In genomic region chr5:149635556-149635955, GRCm38 (mm10) we compare ENCODE assay signal across 8 mouse cellular contexts. TPM values are rescaled to one million over a fixed set of nuclear protein-coding genes. Genes with fewer than 3 reads are reported as not detected.
DNase-seq lines count a peak whose midpoint lies in the region; ATAC-seq and TF ChIP-seq lines count a peak whose summit lies in the region.

No protein-coding gene starts in this region.

- H3K36me3 ChIP-seq in embryonic facial prominence, embryonic 13.5 days = peaks cover 28% of the 10 kb centered on the region
- H3K36me3 ChIP-seq in intestine, postnatal 0 days (ENCODE audit: control insufficient read depth, insufficient read depth) = peaks cover 18% of the 10 kb centered on the region
- peaks cover 41% of the 10 kb centered on the region for H3K36me3 ChIP-seq in midbrain, embryonic 10.5 days

- TF ChIP-seq CTCF in intestine, postnatal 0 days (IDR thresholded peaks at IDR 0.05; ENCODE audit: low read depth) = no peak

- WGBS in embryonic facial prominence, embryonic 13.5 days = 1% methylated on average over 24 of the region's 24 CpGs
- under 1% methylated on average over 22 of the region's 24 CpGs for WGBS in intestine, postnatal 0 days
- 3% methylated on average over 24 of the region's 24 CpGs for WGBS in midbrain, embryonic 10.5 days

- peaks cover 20% of the 10 kb centered on the region for H3K4me1 ChIP-seq in embryonic facial prominence, embryonic 13.5 days
- H3K4me1 ChIP-seq in intestine, postnatal 0 days (replicated peaks; ENCODE audit: control insufficient read depth, insufficient read depth, low read length) = no peaks in the 10 kb centered on the region
- H3K4me1 ChIP-seq in midbrain, embryonic 10.5 days = peaks cover 30% of the 10 kb centered on the region

- no peaks in the 10 kb centered on the region for H3K9me3 ChIP-seq in embryonic facial prominence, embryonic 13.5 days
- no peaks in the 10 kb centered on the region for H3K9me3 ChIP-seq in intestine, postnatal 0 days (ENCODE audit: control insufficient read depth)
- no peaks in the 10 kb centered on the region for H3K9me3 ChIP-seq in midbrain, embryonic 10.5 days (replicated peaks)

- peak overlapping the region; percentile 80 for H3K9ac ChIP-seq in embryonic facial prominence, embryonic 13.5 days
- peak overlapping the region; percentile 57 for H3K9ac ChIP-seq in intestine, postnatal 0 days (ENCODE audit: low read depth, low read length)

- ATAC-seq in embryonic facial prominence, embryonic 13.5 days (ENCODE audit: insufficient number of reproducible peaks, insufficient read depth, low FRiP score, low TSS enrichment, low read depth) = no peak
- ATAC-seq in intestine, postnatal 0 days = no peak

- DNase-seq in heart, adult 18-20 months = peak; percentile 38 to 69
- no peak for DNase-seq in heart, adult 11 months
- DNase-seq in CD4-positive helper T cell, adult 2 months (ENCODE audit: low read depth, low spot score) = peak; percentile 55
- DNase-seq in midbrain, embryonic 10.5 days (ENCODE audit: low spot score) = no peak
- DNase-seq in yolk sac, embryonic 10.5 days (ENCODE audit: low spot score) = no peak
- no peak for DNase-seq in thymus, postnatal 36 days

- peak overlapping the region; percentile 81 for H3K4me2 ChIP-seq in embryonic facial prominence, embryonic 13.5 days
- H3K4me2 ChIP-seq in intestine, postnatal 0 days (replicated peaks; ENCODE audit: low read depth) = peak overlapping the region; percentile 97

- H3K27me3 ChIP-seq in embryonic facial prominence, embryonic 13.5 days = no peaks in the 10 kb centered on the region
- no peaks in the 10 kb centered on the region for H3K27me3 ChIP-seq in intestine, postnatal 0 days (replicated peaks; ENCODE audit: control insufficient read depth, insufficient read depth, low read length)
- H3K27me3 ChIP-seq in midbrain, embryonic 10.5 days (ENCODE audit: low read depth, poor library complexity, severe bottlenecking) = no peaks in the 10 kb centered on the region

- peak overlapping the region; percentile 77 for H3K4me3 ChIP-seq in embryonic facial prominence, embryonic 13.5 days
- peak overlapping the region; percentile 80 for H3K4me3 ChIP-seq in intestine, postnatal 0 days (ENCODE audit: low read depth, low read length)
- H3K4me3 ChIP-seq in midbrain, embryonic 10.5 days = peak overlapping the region; percentile 85

- H3K27ac ChIP-seq in embryonic facial prominence, embryonic 13.5 days = peak overlapping the region; percentile 87
- H3K27ac ChIP-seq in intestine, postnatal 0 days (ENCODE audit: low read depth, low read length) = peak overlapping the region; percentile 66
- H3K27ac ChIP-seq in midbrain, embryonic 10.5 days (replicated peaks) = peak overlapping the region; percentile 92

RNA-seq across cellular contexts. Expression of gene Hsph1, which starts 0.6 kb away (rescaled TPM):
- total RNA-seq in heart, adult 18-20 months (2021) = 100 to 1,000 TPM in 1 of 2 experiments, 10 to 100 TPM in 1; 97.7 to 121 TPM
- 50.8 and 57.5 TPM in 2 replicates for polyA plus RNA-seq in embryonic facial prominence, embryonic 13.5 days (2015; fragmentation: Nextera tagmentation; extraction: Ambion mirVana)
- polyA plus RNA-seq in intestine, postnatal 0 days (2015; fragmentation: Nextera tagmentation; extraction: Ambion mirVana) = 9.0 and 10.0 TPM in 2 replicates
- polyA plus RNA-seq in midbrain, embryonic 10.5 days (2016; fragmentation: Nextera tagmentation; extraction: Ambion mirVana) = 109 and 137 TPM in 2 replicates

RNA-seq across cellular contexts. Expression of gene B3glct, which starts 42.5 kb away (rescaled TPM):
- 1 to 10 TPM; 5.5 to 5.8 TPM for total RNA-seq in heart, adult 18-20 months (2021)
- polyA plus RNA-seq in embryonic facial prominence, embryonic 13.5 days (2015; fragmentation: Nextera tagmentation; extraction: Ambion mirVana) = 14.7 and 14.8 TPM in 2 replicates
- 10.7 and 11.2 TPM in 2 replicates for polyA plus RNA-seq in intestine, postnatal 0 days (2015; fragmentation: Nextera tagmentation; extraction: Ambion mirVana)
- polyA plus RNA-seq in midbrain, embryonic 10.5 days (2016; fragmentation: Nextera tagmentation; extraction: Ambion mirVana) = 14.1 and 16.7 TPM in 2 replicates

Comparison
In these comparisons a context has a peak if more than half of its experiments do, and no peak if none do; other contexts are left out.
1. DNase-seq: peak in heart, adult 18-20 months (2 of 2) and CD4-positive helper T cell, adult 2 months (single experiment); none in heart, adult 11 months (single experiment), midbrain, embryonic 10.5 days (single experiment), yolk sac, embryonic 10.5 days (single experiment) and thymus, postnatal 36 days (0 of 2).
2. Peak in every context shown above with its lines, with median percentiles within 50 percentile points of each other: H3K27ac ChIP-seq and H3K4me3 ChIP-seq.